In genomic region chr3:103140095-103140838, GRCm38 (mm10) we compare ENCODE assay signal across 8 mouse cellular contexts. TPM values are rescaled to one million over a fixed set of nuclear protein-coding genes. Genes with fewer than 3 reads are reported as not detected.
DNase-seq lines count a peak whose midpoint lies in the region; ATAC-seq lines count a peak whose summit lies in the region.
"Not testable (repeated sequence)": the region's sequence is repeated elsewhere in the genome, so short reads cannot be mapped to it uniquely, and the experiment has no call there.

No protein-coding gene starts in this region.

- DNase-seq in T-cell, adult 2 months (ENCODE audit: low spot score): peak; percentile 6
- not testable (repeated sequence) for DNase-seq in heart, embryonic 10.5 days (ENCODE audit: low spot score)
- DNase-seq in kidney, adult 18-20 months: peak; percentile 22
- DNase-seq in lung, postnatal 14 days: peak; percentile 28
- peak; percentile 9 for DNase-seq in spleen, adult 12 weeks (ENCODE audit: low spot score)
- peak; percentile 68 for DNase-seq in urinary bladder, postnatal 14 days (ENCODE audit: low spot score)

- H3K27me3 ChIP-seq in heart, embryonic 10.5 days (ENCODE audit: insufficient read depth, poor library complexity, severe bottlenecking); limb, embryonic 15.5 days: not testable (repeated sequence)

- not testable (repeated sequence) for H3K9ac ChIP-seq in limb, embryonic 15.5 days

- peak overlapping the region; percentile 81 for H3K27ac ChIP-seq in heart, embryonic 10.5 days
- H3K27ac ChIP-seq in limb, embryonic 15.5 days: peak overlapping the region; percentile 70

- not testable (repeated sequence) for H3K9me3 ChIP-seq in heart, embryonic 10.5 days; limb, embryonic 15.5 days

- WGBS in heart, embryonic 10.5 days: 39% methylated on average over 11 of the region's 11 CpGs
- 48% methylated on average over 11 of the region's 11 CpGs for WGBS in limb, embryonic 15.5 days

- peak overlapping the region; percentile 24; the same call in 1 of the 2 replicates for H3K4me3 ChIP-seq in heart, embryonic 10.5 days
- H3K4me3 ChIP-seq in limb, embryonic 15.5 days: not testable (repeated sequence)

- ATAC-seq in erythroblast, adult 5-6 weeks (replicated peaks; ENCODE audit: low FRiP score, poor library complexity, severe bottlenecking): peak; percentile 63
- not testable (repeated sequence) for ATAC-seq in limb, embryonic 15.5 days (ENCODE audit: insufficient number of reproducible peaks, low FRiP score, low TSS enrichment, low read depth)

- H3K36me3 ChIP-seq in heart, embryonic 10.5 days: not testable (repeated sequence)
- H3K36me3 ChIP-seq in limb, embryonic 15.5 days: peaks cover 16% of the 10 kb centered on the region; the same call in 1 of the 2 replicates

- not testable (repeated sequence) for H3K4me2 ChIP-seq in limb, embryonic 15.5 days

- H3K4me1 ChIP-seq in heart, embryonic 10.5 days: peaks cover 14% of the 10 kb centered on the region
- not testable (repeated sequence) for H3K4me1 ChIP-seq in limb, embryonic 15.5 days

RNA-seq across cellular contexts. Expression of gene Bcas2, which starts 31.2 kb away (rescaled TPM):
- 26.7 and 42.8 TPM in 2 replicates for total RNA-seq in erythroblast, adult 5-6 weeks (2015; ENCODE audit: low replicate concordance)
- total RNA-seq in erythroblast, adult 5-6 weeks (2017; ENCODE audit: low replicate concordance): 49.1 and 54.4 TPM in 2 replicates
- polyA plus RNA-seq in heart, embryonic 10.5 days (2016; fragmentation: Nextera tagmentation; extraction: Ambion mirVana): 150 and 186 TPM in 2 replicates
- 180 and 186 TPM in 2 replicates for polyA plus RNA-seq in limb, embryonic 15.5 days (2015; fragmentation: Nextera tagmentation; extraction: Ambion mirVana)

RNA-seq across cellular contexts. Expression of gene Dennd2c, which starts 37.9 kb away (rescaled TPM):
- total RNA-seq in erythroblast, adult 5-6 weeks (2015; ENCODE audit: low replicate concordance): 141 and 144 TPM in 2 replicates
- 178 and 191 TPM in 2 replicates for total RNA-seq in erythroblast, adult 5-6 weeks (2017; ENCODE audit: low replicate concordance)
- 3.4 and 4.4 TPM in 2 replicates for polyA plus RNA-seq in heart, embryonic 10.5 days (2016; fragmentation: Nextera tagmentation; extraction: Ambion mirVana)
- polyA plus RNA-seq in limb, embryonic 15.5 days (2015; fragmentation: Nextera tagmentation; extraction: Ambion mirVana): 16.3 and 16.7 TPM in 2 replicates
